Mouse (Mus musculus): ENCODE results near the gene Gm11937. TPM values are rescaled to one million over a fixed set of nuclear protein-coding genes. Genes with fewer than 3 reads are reported as not detected.
"Not testable (repeated sequence)": the region's sequence is repeated elsewhere in the genome, so short reads cannot be mapped to it uniquely, and the experiment has no call there.

Gene Gm11937
- polyA plus RNA-seq, 1 experiment from 2014 or later = not detected

GRCm38 (mm10) chr11:99637086-99637485 lies 27.1 kb upstream of the Gm11937 start:
- Histone ChIP-seq H3K27ac (ENCODE audit: low read depth, low read length) (no peak overlapping the region), H3K4me2 (no peak overlapping the region), H3K9me3 (replicated peaks; ENCODE audit: control insufficient read depth, low read length) (no peaks in the 10 kb centered on the region), H3K27me3 (ENCODE audit: control insufficient read depth, insufficient read depth, low read length) (no peaks in the 10 kb centered on the region), H3K4me1 (ENCODE audit: control insufficient read depth, insufficient read depth, low read length) (no peaks in the 10 kb centered on the region), H3K9ac (ENCODE audit: low read depth, low read length) (no peak overlapping the region), H3K4me3 (ENCODE audit: low read depth, low read length) (no peak overlapping the region), H3K36me3 (ENCODE audit: control insufficient read depth, insufficient read depth, low read length) (no peaks in the 10 kb centered on the region)
- ATAC-seq (replicated peaks; ENCODE audit: insufficient number of reproducible peaks, low FRiP score, low TSS enrichment) = no peak
- 71% methylated on average over 1 of the region's 1 CpGs for WGBS (ENCODE audit: insufficient replicate concordance)

- WGBS (ENCODE audit: insufficient replicate concordance) = 33% methylated on average over 8 of the region's 8 CpGs
- Histone ChIP-seq H3K36me3 (ENCODE audit: control insufficient read depth, insufficient read depth, low read length) (no peaks in the 10 kb centered on the region), H3K4me2 (no peak within 1 kb of the TSS), H3K4me1 (ENCODE audit: control insufficient read depth, insufficient read depth, low read length) (no peaks in the 10 kb centered on the region), H3K27me3 (ENCODE audit: control insufficient read depth, insufficient read depth, low read length) (no peaks in the 10 kb centered on the region), H3K9me3 (replicated peaks; ENCODE audit: control insufficient read depth, low read length) (no peaks in the 10 kb centered on the region), H3K4me3 (ENCODE audit: low read depth, low read length) (no peak within 1 kb of the TSS), H3K9ac (ENCODE audit: low read depth, low read length) (no peak within 1 kb of the TSS), H3K27ac (ENCODE audit: low read depth, low read length) (no peak within 1 kb of the TSS)
- no peak for ATAC-seq (replicated peaks; ENCODE audit: insufficient number of reproducible peaks, low FRiP score, low TSS enrichment)
These were observed 24.7 kb upstream of the Gm11937 start, which contains the start of gene Krtap4-2 for GRCm38 (mm10) chr11:99634653-99635134. Krtap4-2 (minus strand) TSS chr11:99635084.

GRCm38 (mm10) chr11:99633293-99633692 lies 23.3 kb upstream of the Gm11937 start:
- no peak overlapping the region for H3K4me2 ChIP-seq
- no peaks in the 10 kb centered on the region for H3K27me3 ChIP-seq (ENCODE audit: control insufficient read depth, insufficient read depth, low read length)
- no peaks in the 10 kb centered on the region for H3K4me1 ChIP-seq (ENCODE audit: control insufficient read depth, insufficient read depth, low read length)
- H3K9me3 ChIP-seq (replicated peaks; ENCODE audit: control insufficient read depth, low read length) = no peaks in the 10 kb centered on the region
- 54% methylated on average over 2 of the region's 2 CpGs for WGBS (ENCODE audit: insufficient replicate concordance)
- no peaks in the 10 kb centered on the region for H3K36me3 ChIP-seq (ENCODE audit: control insufficient read depth, insufficient read depth, low read length)
- H3K4me3 ChIP-seq (ENCODE audit: low read depth, low read length) = no peak overlapping the region
- H3K27ac ChIP-seq (ENCODE audit: low read depth, low read length) = no peak overlapping the region
- no peak overlapping the region for H3K9ac ChIP-seq (ENCODE audit: low read depth, low read length)
- ATAC-seq (replicated peaks; ENCODE audit: insufficient number of reproducible peaks, low FRiP score, low TSS enrichment) = no peak

GRCm38 (mm10) chr11:99630890-99631289 lies 20.9 kb upstream of the Gm11937 start:
- H3K27me3 ChIP-seq (ENCODE audit: control insufficient read depth, insufficient read depth, low read length) = no peaks in the 10 kb centered on the region
- no peak overlapping the region for H3K4me2 ChIP-seq
- no peak for ATAC-seq (replicated peaks; ENCODE audit: insufficient number of reproducible peaks, low FRiP score, low TSS enrichment)
- no peaks in the 10 kb centered on the region for H3K9me3 ChIP-seq (replicated peaks; ENCODE audit: control insufficient read depth, low read length)
- no peaks in the 10 kb centered on the region for H3K4me1 ChIP-seq (ENCODE audit: control insufficient read depth, insufficient read depth, low read length)
- no peak overlapping the region for H3K27ac ChIP-seq (ENCODE audit: low read depth, low read length)
- WGBS (ENCODE audit: insufficient replicate concordance) = 69% methylated on average over 3 of the region's 3 CpGs
- no peak overlapping the region for H3K9ac ChIP-seq (ENCODE audit: low read depth, low read length)
- H3K36me3 ChIP-seq (ENCODE audit: control insufficient read depth, insufficient read depth, low read length) = no peaks in the 10 kb centered on the region
- H3K4me3 ChIP-seq (ENCODE audit: low read depth, low read length) = no peak overlapping the region

GRCm38 (mm10) chr11:99628138-99628537 lies 18.1 kb upstream of the Gm11937 start, which contains the start of gene Krtap4-1:
Krtap4-1 (minus strand) TSS chr11:99628238.
- no peak for ATAC-seq (replicated peaks; ENCODE audit: insufficient number of reproducible peaks, low FRiP score, low TSS enrichment)
- no peaks in the 10 kb centered on the region for H3K27me3 ChIP-seq (ENCODE audit: control insufficient read depth, insufficient read depth, low read length)
- no peak within 1 kb of the TSS for H3K9ac ChIP-seq (ENCODE audit: low read depth, low read length)
- H3K4me1 ChIP-seq (ENCODE audit: control insufficient read depth, insufficient read depth, low read length) = no peaks in the 10 kb centered on the region
- no peak within 1 kb of the TSS for H3K4me2 ChIP-seq
- no peak within 1 kb of the TSS for H3K4me3 ChIP-seq (ENCODE audit: low read depth, low read length)
- no peaks in the 10 kb centered on the region for H3K36me3 ChIP-seq (ENCODE audit: control insufficient read depth, insufficient read depth, low read length)
- 72% methylated on average over 4 of the region's 4 CpGs for WGBS (ENCODE audit: insufficient replicate concordance)
- no peak within 1 kb of the TSS for H3K27ac ChIP-seq (ENCODE audit: low read depth, low read length)
- H3K9me3 ChIP-seq (replicated peaks; ENCODE audit: control insufficient read depth, low read length) = no peaks in the 10 kb centered on the region

GRCm38 (mm10) chr11:99620335-99620734 lies 10.3 kb upstream of the Gm11937 start, which contains the start of gene Gm11562:
Gm11562 (minus strand) TSS chr11:99620435.
- Histone ChIP-seq H3K4me1 (ENCODE audit: control insufficient read depth, insufficient read depth, low read length) (no peaks in the 10 kb centered on the region), H3K9me3 (replicated peaks; ENCODE audit: control insufficient read depth, low read length) (no peaks in the 10 kb centered on the region), H3K36me3 (ENCODE audit: control insufficient read depth, insufficient read depth, low read length) (no peaks in the 10 kb centered on the region), H3K4me3 (ENCODE audit: low read depth, low read length) (no peak within 1 kb of the TSS), H3K4me2 (no peak within 1 kb of the TSS), H3K27me3 (ENCODE audit: control insufficient read depth, insufficient read depth, low read length) (no peaks in the 10 kb centered on the region), H3K9ac (ENCODE audit: low read depth, low read length) (no peak within 1 kb of the TSS), H3K27ac (ENCODE audit: low read depth, low read length) (no peak within 1 kb of the TSS)
- WGBS (ENCODE audit: insufficient replicate concordance) = 76% methylated on average over 2 of the region's 2 CpGs
- no peak for ATAC-seq (replicated peaks; ENCODE audit: insufficient number of reproducible peaks, low FRiP score, low TSS enrichment)

- no peak for ATAC-seq (replicated peaks; ENCODE audit: insufficient number of reproducible peaks, low FRiP score, low TSS enrichment)
- H3K9me3 ChIP-seq (replicated peaks; ENCODE audit: control insufficient read depth, low read length) = no peaks in the 10 kb centered on the region
- H3K4me2 ChIP-seq = no peak within 1 kb of the TSS
- no peaks in the 10 kb centered on the region for H3K27me3 ChIP-seq (ENCODE audit: control insufficient read depth, insufficient read depth, low read length)
- no peak within 1 kb of the TSS for H3K27ac ChIP-seq (ENCODE audit: low read depth, low read length)
- no peaks in the 10 kb centered on the region for H3K36me3 ChIP-seq (ENCODE audit: control insufficient read depth, insufficient read depth, low read length)
- no peaks in the 10 kb centered on the region for H3K4me1 ChIP-seq (ENCODE audit: control insufficient read depth, insufficient read depth, low read length)
- WGBS (ENCODE audit: insufficient replicate concordance) = 65% methylated on average over 3 of the region's 3 CpGs
- H3K9ac ChIP-seq (ENCODE audit: low read depth, low read length) = no peak within 1 kb of the TSS
- H3K4me3 ChIP-seq (ENCODE audit: low read depth, low read length) = no peak within 1 kb of the TSS
These were observed 4.9 kb upstream of the Gm11937 start, which contains the start of gene Krtap2-4 for GRCm38 (mm10) chr11:99614796-99615363. Krtap2-4 (minus strand) TSS chr11:99614846.

GRCm38 (mm10) chr11:99609126-99609525 lies 863 bp downstream of the Gm11937 start:
- H3K27me3 ChIP-seq (ENCODE audit: control insufficient read depth, insufficient read depth, low read length) = no peaks in the 10 kb centered on the region
- 52% methylated on average over 1 of the region's 1 CpGs for WGBS (ENCODE audit: insufficient replicate concordance)
- ATAC-seq (replicated peaks; ENCODE audit: insufficient number of reproducible peaks, low FRiP score, low TSS enrichment) = no peak

GRCm38 (mm10) chr11:99603208-99603607 lies 6.8 kb downstream of the Gm11937 start, which contains the start of gene Gm11938:
Gm11938 (minus strand) TSS chr11:99603308.
- H3K27me3 ChIP-seq (ENCODE audit: control insufficient read depth, insufficient read depth, low read length); H3K9me3 ChIP-seq (replicated peaks; ENCODE audit: control insufficient read depth, low read length); H3K27ac ChIP-seq (ENCODE audit: low read depth, low read length); H3K36me3 ChIP-seq (ENCODE audit: control insufficient read depth, insufficient read depth, low read length); H3K4me2 ChIP-seq; H3K4me3 ChIP-seq (ENCODE audit: low read depth, low read length); H3K4me1 ChIP-seq (ENCODE audit: control insufficient read depth, insufficient read depth, low read length); H3K9ac ChIP-seq (ENCODE audit: low read depth, low read length); ATAC-seq (replicated peaks; ENCODE audit: insufficient number of reproducible peaks, low FRiP score, low TSS enrichment): not testable (repeated sequence)
- WGBS (ENCODE audit: insufficient replicate concordance) = 70% methylated on average over 1 of the region's 1 CpGs

More at GRCm38 (mm10) chr11:99609126-99609525, 863 bp downstream of the Gm11937 start:
- no peaks in the 10 kb centered on the region for H3K36me3 ChIP-seq (ENCODE audit: control insufficient read depth, insufficient read depth, low read length)
- H3K9me3 ChIP-seq (replicated peaks; ENCODE audit: control insufficient read depth, low read length) = no peaks in the 10 kb centered on the region
- no peaks in the 10 kb centered on the region for H3K4me1 ChIP-seq (ENCODE audit: control insufficient read depth, insufficient read depth, low read length)
- no peak overlapping the region for H3K9ac ChIP-seq (ENCODE audit: low read depth, low read length)
- H3K27ac ChIP-seq (ENCODE audit: low read depth, low read length) = no peak overlapping the region
- H3K4me2 ChIP-seq = no peak overlapping the region
- no peak overlapping the region for H3K4me3 ChIP-seq (ENCODE audit: low read depth, low read length)

All from heart, embryonic 11.5 days (tissue).